Mouse (Mus musculus): Measurements from ENCODE around the gene Fut2.
A peak's percentile ranks its signal among the peaks of the same experiment; 100 is the strongest.

Fut2 gene

GRCm38 (mm10) chr7:45702316-45702715, 36.1 kb upstream of the Fut2 start:
- DNase-seq: no peak

- no peak for DNase-seq
Measured at GRCm38 (mm10) chr7:45701607-45702006, 35.4 kb upstream of the Fut2 start.

DNA sequence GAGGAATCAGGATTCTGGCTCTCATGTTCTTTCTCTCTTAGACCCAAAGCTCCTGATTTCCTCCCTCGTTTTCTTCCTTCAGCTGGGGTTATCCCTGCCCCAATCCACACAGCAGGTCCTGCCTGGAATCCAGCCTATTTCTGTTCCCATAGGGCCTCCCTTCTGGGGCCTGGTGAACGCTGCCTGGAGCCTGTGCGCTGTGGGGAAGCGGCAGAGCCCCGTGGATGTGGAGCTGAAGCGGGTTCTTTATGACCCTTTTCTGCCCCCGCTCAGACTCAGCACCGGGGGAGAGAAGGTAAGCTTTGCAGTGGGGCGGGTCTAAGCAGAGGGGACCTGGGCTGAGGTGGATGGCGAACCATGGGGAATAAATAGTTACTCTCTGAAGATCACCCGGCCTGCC, 34.9 kb upstream of the Fut2 start:
- no peak for DNase-seq

DNA sequence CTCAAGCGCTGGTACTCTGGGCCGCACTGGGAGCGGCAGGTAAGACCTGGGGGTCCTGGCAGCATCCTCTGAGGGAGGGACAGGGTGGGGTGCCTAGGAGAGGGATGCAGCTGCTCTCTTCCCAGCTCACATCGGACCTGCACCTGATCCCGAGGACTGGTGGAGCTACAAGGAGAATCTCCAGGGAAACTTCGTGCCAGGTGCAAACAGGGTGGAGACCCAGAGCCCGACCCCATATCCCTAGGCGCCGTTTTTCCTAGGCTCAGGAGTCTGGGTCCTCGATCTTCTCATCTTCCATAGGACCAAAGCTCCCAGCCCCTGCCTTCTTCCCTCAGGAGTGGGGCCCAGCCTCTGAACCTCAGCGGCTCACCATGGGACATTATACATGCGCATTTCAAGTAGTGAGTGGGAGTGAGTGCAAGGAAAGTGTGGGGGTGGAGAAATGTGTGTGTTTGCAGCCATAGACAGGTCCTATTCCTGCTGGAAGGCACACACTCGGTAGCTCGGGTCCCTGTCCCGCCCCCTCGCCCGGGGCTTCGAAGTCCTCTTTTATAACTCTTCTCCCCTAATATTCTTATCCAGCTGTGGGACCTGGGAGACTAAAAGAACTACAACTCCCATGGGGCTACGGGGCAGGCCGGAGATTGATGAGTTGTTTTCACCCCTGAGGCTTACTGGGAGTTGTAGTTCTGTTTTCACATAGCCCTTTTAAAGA, 34.3 kb upstream of the Fut2 start:
- peak; percentile 94 for DNase-seq

GRCm38 (mm10) chr7:45699523-45700141, 33.4 kb upstream of the Fut2 start, which contains the start of gene Car11:
TSS of gene Car11 (plus strand) at chr7:45699843.
- no peak for DNase-seq

- DNase-seq: no peak
Measured at GRCm38 (mm10) chr7:45697894-45698293, 31.7 kb upstream of the Fut2 start.

DNA sequence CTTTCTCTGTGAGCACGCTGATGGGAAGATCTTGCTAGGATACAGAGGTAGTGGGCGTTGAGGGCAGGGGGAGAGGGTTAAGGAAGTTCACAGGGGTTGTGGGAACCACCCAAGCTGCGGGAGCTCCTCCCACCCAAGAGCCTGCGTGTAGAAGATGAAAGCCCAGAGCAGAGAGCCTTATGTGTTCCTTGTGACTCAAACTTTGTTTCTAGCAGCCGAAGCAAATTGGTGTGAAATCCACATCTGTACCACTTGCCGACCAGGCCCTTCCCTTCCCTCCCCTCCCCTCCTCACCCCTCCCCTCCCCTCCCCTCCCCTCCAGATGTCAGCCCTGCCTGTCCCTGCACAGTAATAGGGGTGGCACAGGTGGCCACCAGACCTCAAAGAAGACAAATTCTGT, 28.9 kb upstream of the Fut2 start:
- no peak for DNase-seq

GRCm38 (mm10) chr7:45693921-45694591, 27.9 kb upstream of the Fut2 start, which contains the start of gene Sec1:
TSS of gene Sec1 (minus strand) at chr7:45694402.
- DNase-seq: no peak

DNA sequence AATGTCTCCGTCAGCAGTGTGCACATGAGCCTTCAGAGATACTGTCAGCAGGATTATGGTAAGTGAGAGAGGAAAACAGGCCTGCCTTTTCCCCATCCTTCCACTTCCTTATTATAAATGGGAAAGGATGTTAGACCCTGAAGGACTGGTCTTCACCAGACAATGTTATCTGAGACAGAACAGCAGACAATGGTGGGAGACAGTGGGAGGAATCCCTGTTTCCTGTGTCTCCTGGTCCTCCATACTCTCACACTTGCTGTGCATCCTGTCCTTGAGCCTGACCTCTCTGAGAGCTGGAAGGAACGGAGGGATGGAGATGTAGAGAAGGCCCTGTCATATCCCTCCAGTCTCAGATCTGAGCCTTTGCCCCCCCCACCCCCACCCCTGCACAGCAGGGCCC, 26.2 kb upstream of the Fut2 start:
- DNase-seq: no peak

- no peak for DNase-seq
Measured at GRCm38 (mm10) chr7:45689800-45690199, 23.6 kb upstream of the Fut2 start.

DNA sequence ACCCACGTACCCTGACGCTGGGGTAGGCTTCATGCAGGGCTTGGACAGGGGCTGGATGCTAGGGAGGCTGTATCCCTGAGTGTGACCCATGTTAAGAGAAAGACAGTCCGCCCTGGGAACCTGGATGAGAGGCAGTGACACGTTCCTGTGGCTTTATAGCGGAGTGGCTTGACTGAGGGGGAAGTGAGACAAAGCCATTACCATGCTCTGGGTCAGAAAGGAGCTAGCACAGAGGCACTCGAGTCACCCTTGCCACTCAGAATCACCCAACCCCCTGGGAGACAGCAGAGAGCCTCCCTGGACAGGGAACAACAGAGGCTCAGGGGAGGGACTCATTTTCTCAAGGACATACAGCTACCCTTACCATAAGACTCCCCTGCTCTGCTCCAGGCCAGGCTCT, 22.9 kb upstream of the Fut2 start:
- DNase-seq: no peak

- peak; percentile 60 for DNase-seq
Measured at GRCm38 (mm10) chr7:45686841-45687240, 20.6 kb upstream of the Fut2 start.

DNA sequence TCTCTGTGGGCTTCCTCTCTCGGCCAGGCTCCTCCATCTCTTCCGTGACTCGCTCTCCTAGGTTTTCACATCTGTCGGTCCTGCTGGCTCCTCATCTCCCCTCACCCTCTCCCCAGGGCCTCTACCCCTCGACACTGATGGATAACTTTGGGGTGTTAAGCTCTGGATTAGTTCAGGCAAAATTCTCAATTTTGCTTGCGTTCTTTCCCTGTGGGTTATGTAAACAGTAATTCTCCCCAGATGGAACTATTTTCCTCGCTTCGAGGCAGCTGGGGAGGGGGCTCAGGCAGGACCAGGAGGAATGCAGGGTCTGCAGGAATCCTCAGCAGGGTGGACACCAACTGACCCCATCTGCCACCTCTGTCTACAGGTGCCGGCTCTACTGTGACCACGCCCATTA, 19.6 kb upstream of the Fut2 start:
- no peak for DNase-seq

DNA sequence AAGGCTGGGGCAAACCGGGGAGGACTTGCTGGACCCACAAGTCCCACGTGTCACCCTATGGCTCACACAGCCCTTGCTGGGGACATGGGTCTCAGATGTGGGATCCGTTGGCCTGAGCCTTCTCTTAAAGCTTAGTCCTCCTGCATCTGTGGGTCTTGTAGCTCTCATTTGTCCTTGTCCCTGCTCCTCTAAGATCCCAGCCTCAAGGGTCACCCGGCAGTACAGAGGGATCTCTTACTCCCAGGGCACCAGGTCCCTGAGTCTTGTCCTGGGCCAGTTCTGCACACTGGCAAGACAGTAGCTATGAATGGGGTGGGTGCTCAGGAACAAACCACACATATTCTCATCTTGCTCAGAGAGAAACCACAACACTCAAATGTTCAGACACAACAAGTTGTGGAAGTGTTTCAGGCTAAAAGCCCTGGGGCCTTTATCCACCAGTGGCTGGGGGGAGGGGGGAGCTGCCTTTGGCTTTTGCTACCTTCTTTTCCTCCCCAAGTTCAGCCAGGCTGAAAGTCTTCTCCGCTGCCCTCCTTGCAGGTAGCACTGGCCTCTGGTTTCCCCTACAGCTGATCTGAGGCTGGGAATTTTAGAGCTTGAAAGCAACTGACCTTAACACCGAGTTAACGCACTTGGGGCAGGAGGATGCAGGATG, 17.3 kb upstream of the Fut2 start, which contains the start of gene Ntn5:
Gene Ntn5 (plus strand): TSS at position 627 of the 655 bp plus-strand sequence.
- no peak for DNase-seq

- peak; percentile 94 for DNase-seq
Measured at GRCm38 (mm10) chr7:45682144-45683126, 16.2 kb upstream of the Fut2 start.

GRCm38 (mm10) chr7:45681046-45681736, 15.0 kb upstream of the Fut2 start:
- DNase-seq: peak; percentile 79

- DNase-seq: peak; percentile 75
Measured at GRCm38 (mm10) chr7:45679966-45680621, 13.9 kb upstream of the Fut2 start.

DNA sequence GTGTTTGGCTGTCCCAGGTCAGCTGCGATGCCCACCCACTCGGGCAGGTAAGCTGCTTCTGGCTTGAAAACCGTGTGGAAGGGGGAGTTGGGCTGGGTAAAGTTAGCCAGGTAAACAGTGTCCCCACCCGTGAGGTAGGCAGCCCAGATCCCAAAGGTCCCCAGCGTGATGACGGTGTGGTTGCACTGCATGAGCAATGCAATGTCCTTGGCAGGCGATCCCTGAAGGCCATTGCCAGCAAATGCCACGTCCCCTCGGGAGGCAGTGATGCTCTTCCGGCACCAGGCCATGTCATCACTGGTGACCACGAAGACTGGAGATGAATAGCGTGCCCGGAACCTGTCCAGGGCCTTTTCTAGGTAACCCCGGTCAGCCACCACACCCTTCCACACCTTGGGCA, 12.3 kb upstream of the Fut2 start:
- DNase-seq: no peak

DNA sequence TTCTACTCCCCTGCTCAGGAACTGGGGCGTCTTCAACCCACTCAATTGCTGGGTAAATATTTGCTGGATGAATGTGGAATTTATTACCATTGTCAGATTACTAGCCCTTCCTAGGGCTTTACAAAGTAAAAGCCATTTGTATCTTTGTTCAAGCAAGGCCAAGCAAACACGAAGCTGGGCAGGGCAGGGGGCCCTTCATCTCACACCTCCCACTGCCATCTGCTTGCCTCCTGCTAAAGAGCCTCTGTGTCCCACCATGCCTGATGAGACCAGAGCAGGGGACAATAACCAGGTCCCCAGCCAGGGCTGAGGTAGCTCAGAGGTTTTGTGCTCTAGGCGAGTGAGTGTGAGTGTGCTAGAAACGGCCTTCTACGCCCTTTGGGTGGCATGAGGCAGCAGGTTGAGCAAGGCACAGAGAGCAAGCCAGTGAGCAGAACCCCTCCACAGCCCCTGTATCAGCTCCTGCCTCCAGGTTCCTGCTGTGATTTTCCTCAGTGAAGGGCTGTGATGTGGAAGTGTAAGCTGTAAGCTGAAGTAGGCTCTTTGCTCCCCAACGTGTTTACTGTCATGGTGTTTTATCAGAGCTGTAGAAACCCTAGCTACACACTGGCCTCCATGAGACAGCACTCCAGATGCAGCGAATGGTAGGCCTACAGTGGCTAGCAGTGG, 11.6 kb upstream of the Fut2 start:
- no peak for DNase-seq

DNA sequence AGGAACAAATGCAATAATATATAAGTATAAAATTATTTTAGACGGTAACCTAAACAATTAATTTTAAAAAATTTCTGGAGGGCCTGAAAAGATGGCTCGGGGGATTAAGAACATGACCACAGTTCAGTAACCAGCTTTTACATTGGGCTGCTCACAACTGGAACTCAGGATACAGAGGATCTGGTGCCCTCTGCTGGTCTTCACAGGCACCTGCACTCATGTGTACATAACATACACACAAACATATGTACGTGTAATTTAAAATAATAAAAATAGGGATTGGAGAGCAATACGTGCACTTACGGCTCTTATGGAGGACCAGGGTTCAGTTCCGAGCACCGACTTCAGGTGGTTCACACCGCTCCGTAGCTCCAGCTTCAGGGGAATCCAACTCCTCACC, 2.7 kb upstream of the Fut2 start:
- DNase-seq: no peak
